Mouse (Mus musculus): Measurements from ENCODE around the gene Agbl4. TPM values are rescaled to one million over a fixed set of nuclear protein-coding genes. Genes with fewer than 3 reads are reported as not detected.

Agbl4 gene
- total RNA-seq, 4 experiments from 2014 or later: 21.6 to 24.3 (median 23.9) TPM

- DNase-seq (ENCODE audit: low spot score in 2 of 2): no peak
These were observed 980.6 kb downstream of the Agbl4 start for GRCm38 (mm10) chr4:111378071-111378470.

GRCm38 (mm10) chr4:111383101-111383500 is 985.6 kb downstream of the Agbl4 start:
- no peak for DNase-seq (ENCODE audit: low spot score in 2 of 2)

GRCm38 (mm10) chr4:111390736-111391135 is 993.3 kb downstream of the Agbl4 start:
- no peak for DNase-seq (ENCODE audit: low spot score in 2 of 2)

GRCm38 (mm10) chr4:111399784-111400183 is 1002.3 kb downstream of the Agbl4 start:
- no peak for DNase-seq (ENCODE audit: low spot score in 2 of 2)

GRCm38 (mm10) chr4:111400676-111401075 is 1003.2 kb downstream of the Agbl4 start:
- DNase-seq (ENCODE audit: low spot score in 2 of 2): no peak

- DNase-seq (ENCODE audit: low spot score in 2 of 2): no peak
These were observed 1005.8 kb downstream of the Agbl4 start for GRCm38 (mm10) chr4:111403243-111403642.

- DNase-seq (ENCODE audit: low spot score in 2 of 2): no peak
These were observed 1013.3 kb downstream of the Agbl4 start for GRCm38 (mm10) chr4:111410731-111411130.

- DNase-seq (ENCODE audit: low spot score in 2 of 2): no peak
These were observed 1016.9 kb downstream of the Agbl4 start for GRCm38 (mm10) chr4:111414399-111414798.

GRCm38 (mm10) chr4:111414818-111415488 is 1017.5 kb downstream of the Agbl4 start, which contains the start of gene Bend5:
Gene Bend5, plus strand, starts transcription at chr4:111415006.
- DNase-seq (ENCODE audit: low spot score in 2 of 2): peak; percentile 51 to 58

- DNase-seq (ENCODE audit: low spot score in 2 of 2): no peak
These were observed 1018.7 kb downstream of the Agbl4 start for GRCm38 (mm10) chr4:111416126-111416525.

- DNase-seq (ENCODE audit: low spot score in 2 of 2): no peak
These were observed 1019.1 kb downstream of the Agbl4 start for GRCm38 (mm10) chr4:111416551-111416950.

- no peak for DNase-seq (ENCODE audit: low spot score in 2 of 2)
These were observed 1020.3 kb downstream of the Agbl4 start for GRCm38 (mm10) chr4:111417716-111418115.

- DNase-seq (ENCODE audit: low spot score in 2 of 2): no peak
These were observed 1022.0 kb downstream of the Agbl4 start for GRCm38 (mm10) chr4:111419476-111419875.

GRCm38 (mm10) chr4:111420031-111420430 is 1022.6 kb downstream of the Agbl4 start:
- no peak for DNase-seq (ENCODE audit: low spot score in 2 of 2)

GRCm38 (mm10) chr4:111420955-111421354 is 1023.5 kb downstream of the Agbl4 start:
- no peak for DNase-seq (ENCODE audit: low spot score in 2 of 2)

- DNase-seq (ENCODE audit: low spot score in 2 of 2): no peak
These were observed 1024.3 kb downstream of the Agbl4 start for GRCm38 (mm10) chr4:111421785-111422184.

GRCm38 (mm10) chr4:111424371-111424950 is 1027.0 kb downstream of the Agbl4 start:
- no peak for DNase-seq (ENCODE audit: low spot score in 2 of 2)

GRCm38 (mm10) chr4:111425170-111425569 is 1027.7 kb downstream of the Agbl4 start:
- no peak for DNase-seq (ENCODE audit: low spot score in 2 of 2)

- DNase-seq (ENCODE audit: low spot score in 2 of 2): no peak
These were observed 1033.7 kb downstream of the Agbl4 start for GRCm38 (mm10) chr4:111431186-111431585.

- no peak for DNase-seq (ENCODE audit: low spot score in 2 of 2)
These were observed 1034.6 kb downstream of the Agbl4 start for GRCm38 (mm10) chr4:111432013-111432412.

- no peak for DNase-seq (ENCODE audit: low spot score in 2 of 2)
These were observed 1035.0 kb downstream of the Agbl4 start for GRCm38 (mm10) chr4:111432417-111432816.

- DNase-seq (ENCODE audit: low spot score in 2 of 2): no peak
These were observed 1044.2 kb downstream of the Agbl4 start for GRCm38 (mm10) chr4:111441709-111442108.

Data from left cerebral cortex, adult 8-10 months (tissue).